Mouse (Mus musculus) right cerebral cortex, postnatal 25 days (tissue): ENCODE measurements at regions not wholly inside any gene's neighbourhood (a gene's known extent, or its start where the extent isn't known, plus 50 kb on each side); places are given as distances from the start of the nearest gene placed in this dataset.

Source experiments
- DNase-seq: peaks from one replicate; pipeline ENCODE4 v3.0.0; 2022

DNA sequence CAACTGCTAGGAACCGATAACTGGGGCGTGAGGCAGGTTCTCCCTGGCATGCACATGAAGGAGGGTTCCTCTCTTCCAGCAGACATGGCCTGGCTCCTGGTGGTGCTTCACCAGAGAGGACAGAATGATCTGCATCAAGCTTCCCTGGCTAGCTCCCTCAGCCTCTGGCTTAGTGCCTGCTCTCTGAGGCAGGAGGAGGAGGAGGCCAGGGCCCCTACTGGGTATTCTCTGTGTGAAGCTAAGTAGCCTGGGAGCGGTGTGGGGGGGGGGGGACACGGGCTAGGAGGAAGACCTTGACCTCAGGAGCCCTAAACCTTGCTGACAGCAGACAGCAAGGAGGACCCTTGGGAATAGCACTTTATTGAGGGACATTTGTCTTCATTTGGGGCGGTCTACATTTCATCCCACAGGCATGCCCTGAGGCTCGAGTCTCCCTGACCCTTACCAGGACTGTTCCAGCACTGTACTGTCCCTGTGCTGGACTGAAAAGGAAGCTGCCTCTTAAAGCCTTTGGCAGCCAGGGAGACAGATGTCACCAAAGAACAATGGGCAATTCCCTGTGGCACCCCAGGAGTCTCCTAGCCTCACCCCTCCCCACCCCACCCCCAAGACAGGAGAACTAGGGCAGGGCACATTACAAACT is 335.7 kb downstream of the H2al1j start:
- DNase-seq: no peak

- peak; percentile 35 for DNase-seq
Measured at GRCm38 (mm10) chrX:11664330-11665061, 336.9 kb downstream of the H2al1j start.

GRCm38 (mm10) chrX:11665077-11665974 is 337.7 kb downstream of the H2al1j start:
- no peak for DNase-seq

- no peak for DNase-seq
Measured at GRCm38 (mm10) chrX:11666517-11666916, 338.9 kb downstream of the H2al1j start.

- no peak for DNase-seq
Measured at GRCm38 (mm10) chrX:11671805-11672204, 344.2 kb downstream of the H2al1j start.

DNA sequence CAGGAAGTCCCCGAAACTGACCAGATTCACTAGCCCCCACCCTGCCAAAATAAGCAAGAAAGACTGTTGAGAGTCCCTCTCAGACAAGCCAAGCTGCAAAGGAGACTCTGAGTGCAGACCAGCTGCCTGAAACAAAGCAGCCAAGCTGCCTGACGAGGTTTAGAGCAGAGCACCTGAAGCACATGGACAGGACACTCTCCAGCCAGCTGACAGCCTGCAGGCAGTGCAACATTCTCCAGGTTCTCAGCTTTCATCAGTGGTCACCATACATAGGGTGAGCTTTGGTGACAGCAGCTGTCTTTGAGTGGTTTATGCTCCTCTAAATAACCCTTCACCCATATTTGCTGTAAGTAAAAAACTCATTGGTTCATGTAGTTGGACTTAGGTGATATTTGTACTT is 350.5 kb downstream of the H2al1j start:
- no peak for DNase-seq

- DNase-seq: no peak
Measured at GRCm38 (mm10) chrX:11681274-11681673, 353.7 kb downstream of the H2al1j start.

DNA sequence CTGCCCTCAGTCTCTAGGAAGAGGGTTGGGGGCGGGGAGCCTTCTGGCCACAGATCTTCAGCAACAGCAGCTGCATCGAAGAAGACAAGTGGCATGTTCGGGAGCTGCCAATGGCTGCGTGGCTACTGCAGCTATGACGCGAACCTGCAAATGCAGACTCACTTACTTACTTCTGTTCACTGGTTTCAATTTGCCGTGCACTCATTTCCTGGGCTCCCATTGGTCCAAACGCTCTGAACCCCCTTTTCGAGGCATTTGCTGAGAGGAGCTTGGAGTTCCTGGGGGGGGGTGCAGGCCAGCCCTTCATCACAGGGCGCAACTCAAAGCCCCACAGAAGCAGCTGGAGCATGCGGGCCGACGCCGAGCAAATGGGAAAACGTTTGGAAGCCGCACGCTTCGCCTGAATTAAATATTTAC is 362.4 kb downstream of the H2al1j start:
- peak; percentile 3 for DNase-seq

DNA sequence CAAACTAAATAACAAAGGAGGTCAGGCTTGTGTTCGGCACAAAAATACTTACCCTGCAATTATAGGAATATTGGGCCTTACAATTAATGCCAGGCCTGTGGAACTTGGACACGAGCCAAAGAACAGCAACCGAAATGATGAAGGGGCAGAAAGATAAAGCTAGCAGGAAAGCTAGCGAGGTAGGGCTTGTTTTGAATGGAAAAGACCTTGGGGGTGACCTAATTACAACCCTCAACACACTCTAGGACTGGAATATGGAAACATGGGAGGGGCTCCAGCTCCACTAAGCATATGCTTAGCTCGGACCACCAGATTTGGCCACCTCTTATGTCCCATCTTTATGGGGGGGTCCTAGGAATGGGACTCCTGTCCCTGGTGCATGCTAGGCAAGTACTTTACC is 362.8 kb downstream of the H2al1j start:
- no peak for DNase-seq

DNA sequence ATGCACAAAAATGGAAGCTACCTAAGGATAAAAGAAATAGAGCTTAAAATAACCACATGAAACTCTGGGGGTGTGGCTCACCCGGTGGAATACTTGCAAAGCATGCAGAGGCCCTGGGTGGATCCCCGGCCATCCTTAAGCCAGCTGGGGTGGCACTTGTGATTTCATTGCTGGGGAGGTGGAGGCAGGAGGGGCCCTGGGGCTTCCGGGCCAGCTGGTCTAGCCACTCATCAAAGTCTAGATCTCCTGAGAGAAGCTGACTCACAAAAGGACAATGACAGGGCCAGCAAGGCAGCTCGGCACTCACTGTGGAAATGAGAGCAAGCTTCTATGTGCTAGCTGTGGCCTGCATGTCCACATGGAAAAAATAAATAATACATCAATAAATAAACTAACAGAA is 363.4 kb downstream of the H2al1j start:
- no peak for DNase-seq

DNA sequence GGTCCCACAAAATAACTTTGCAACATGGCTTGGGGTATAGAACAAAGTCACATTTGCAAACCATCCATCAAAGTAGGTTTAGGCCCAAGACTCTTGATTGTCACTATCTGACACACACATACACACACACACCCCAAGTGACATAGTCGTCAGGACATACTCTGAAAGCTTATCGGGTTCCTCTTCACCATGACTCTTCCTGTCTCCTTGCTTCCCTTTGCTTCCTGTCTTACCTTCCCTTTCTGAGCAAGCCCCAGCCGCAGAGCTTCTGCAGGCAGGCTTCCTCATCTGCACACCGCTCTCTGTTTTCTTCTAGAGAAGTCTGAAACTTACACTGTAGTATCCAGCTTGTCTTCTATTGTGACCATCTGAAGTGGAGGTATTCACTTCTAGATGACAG is 368.9 kb downstream of the H2al1j start:
- DNase-seq: no peak

GRCm38 (mm10) chrX:11701095-11701494 is 373.5 kb downstream of the H2al1j start:
- no peak for DNase-seq

GRCm38 (mm10) chrX:11705851-11706557 is 378.4 kb downstream of the H2al1j start:
- no peak for DNase-seq

GRCm38 (mm10) chrX:11707330-11707729 is 379.7 kb downstream of the H2al1j start:
- no peak for DNase-seq

- DNase-seq: no peak
Measured at GRCm38 (mm10) chrX:11708325-11708724, 380.7 kb downstream of the H2al1j start.

GRCm38 (mm10) chrX:11709326-11709725 is 381.7 kb downstream of the H2al1j start:
- no peak for DNase-seq

GRCm38 (mm10) chrX:11713423-11713822 is 385.8 kb downstream of the H2al1j start:
- DNase-seq: no peak

GRCm38 (mm10) chrX:11716773-11717172 is 389.2 kb downstream of the H2al1j start:
- DNase-seq: no peak

- DNase-seq: no peak
Measured at GRCm38 (mm10) chrX:11718778-11719177, 391.2 kb downstream of the H2al1j start.

- no peak for DNase-seq
Measured at GRCm38 (mm10) chrX:11720517-11720916, 392.9 kb downstream of the H2al1j start.

DNA sequence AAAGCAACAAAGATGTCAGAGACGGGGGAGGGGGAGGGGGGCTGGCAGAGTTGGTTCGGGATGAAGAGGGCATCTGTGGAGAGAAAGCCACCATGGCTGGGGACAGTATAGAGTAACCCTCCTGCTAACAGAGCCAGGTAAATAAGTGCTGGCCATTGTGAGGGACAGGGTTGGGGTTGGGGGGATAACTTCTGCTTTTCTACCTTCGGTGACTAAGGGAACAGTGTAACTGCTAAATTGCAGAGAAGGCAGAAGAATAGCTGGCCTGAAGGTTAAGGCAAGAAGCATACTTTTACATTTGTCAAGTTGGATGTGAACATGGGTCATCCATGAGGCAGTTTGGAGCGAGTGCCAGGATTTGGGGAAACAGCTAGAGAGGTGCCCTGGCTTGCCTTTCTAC is 395.1 kb downstream of the H2al1j start:
- DNase-seq: no peak

GRCm38 (mm10) chrX:11724718-11725117 is 397.1 kb downstream of the H2al1j start:
- no peak for DNase-seq
